Mouse (Mus musculus): ENCODE measurements at regions not wholly inside any gene's neighbourhood (a gene's known extent, or its start where the extent isn't known, plus 50 kb on each side); places are given as distances from the start of the nearest gene placed in this dataset.
"Not testable (repeated sequence)": the region's sequence is repeated elsewhere in the genome, so short reads cannot be mapped to it uniquely, and the experiment has no call there.

DNA sequence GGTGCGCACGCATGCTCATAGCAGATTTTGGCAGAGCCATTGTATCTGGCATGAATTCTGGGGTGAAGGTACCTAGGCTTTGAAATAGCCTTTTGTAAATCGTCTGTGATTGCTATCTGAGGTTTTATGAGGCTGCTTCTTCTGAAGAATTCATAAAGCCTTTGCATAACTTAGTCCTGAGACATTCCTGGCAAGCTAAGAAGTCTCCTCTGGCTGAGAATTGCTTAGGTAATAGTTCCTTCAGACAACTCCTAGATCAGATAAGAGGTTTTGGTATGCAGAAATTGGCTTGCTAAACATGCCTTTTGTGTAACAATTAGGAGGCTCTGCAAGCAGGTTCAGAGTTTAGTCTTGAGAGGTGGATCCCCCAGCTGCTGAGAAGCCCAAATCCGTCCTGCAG lies 82.7 kb downstream of the Pmp22 start:
- DNase-seq (ENCODE audit: low spot score in 2 of 2): no peak

GRCm38 (mm10) chr11:63213043-63213442 lies 84.3 kb downstream of the Pmp22 start:
- DNase-seq (ENCODE audit: low spot score in 2 of 2): peak; percentile 24 to 57

DNA sequence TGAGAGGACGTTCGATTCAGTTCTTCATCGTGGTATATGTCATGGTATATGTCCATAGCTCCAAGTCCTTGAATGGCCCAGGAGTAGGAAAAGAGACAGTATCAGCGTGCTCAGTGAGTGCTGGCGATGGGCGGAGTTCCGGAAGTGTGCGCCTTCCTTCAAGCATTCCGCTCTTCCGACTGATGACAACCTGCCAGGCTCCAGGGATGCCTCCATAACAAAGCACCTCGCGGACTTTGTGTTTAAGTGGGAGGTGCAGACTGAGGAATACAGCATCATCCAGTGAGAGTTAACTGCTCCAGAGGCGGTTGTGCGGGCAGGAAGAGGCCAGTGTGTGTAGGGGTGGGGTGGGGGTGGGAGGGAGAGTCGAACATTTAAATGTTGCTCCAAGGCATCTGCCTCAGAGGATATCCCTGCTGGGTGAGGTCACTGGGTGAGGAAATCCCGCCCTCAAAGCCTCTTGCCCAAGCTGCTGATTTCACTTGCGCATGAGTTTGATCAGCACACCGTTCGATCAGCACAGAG lies 85.2 kb downstream of the Pmp22 start:
- DNase-seq (ENCODE audit: low spot score in 2 of 2): no peak

- no peak for DNase-seq (ENCODE audit: low spot score in 2 of 2)
Observed at GRCm38 (mm10) chr11:63215993-63216392, 87.2 kb downstream of the Pmp22 start.

GRCm38 (mm10) chr11:63217049-63217448 lies 88.3 kb downstream of the Pmp22 start:
- DNase-seq (ENCODE audit: low spot score in 2 of 2): no peak

DNA sequence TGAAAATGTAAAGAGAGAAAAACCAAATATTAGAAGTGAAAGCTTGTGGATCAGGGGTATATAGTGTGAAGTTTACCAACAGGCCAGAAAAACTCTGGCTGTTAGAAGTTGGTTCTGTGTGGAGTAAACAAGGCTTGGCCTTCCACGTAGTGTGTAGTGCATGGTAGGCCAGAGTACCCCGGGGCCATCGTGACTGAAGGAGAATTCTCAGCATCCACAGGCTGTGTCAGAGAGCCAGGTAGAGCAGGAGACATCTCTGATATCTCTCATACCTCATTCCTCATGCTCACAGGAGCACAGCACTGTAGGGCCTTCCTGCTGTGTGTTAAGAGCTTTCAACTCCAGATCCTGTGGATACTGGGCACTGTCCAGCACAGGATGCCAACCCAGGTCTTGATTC lies 97.7 kb downstream of the Pmp22 start:
- no peak for DNase-seq (ENCODE audit: low spot score in 2 of 2)

DNA sequence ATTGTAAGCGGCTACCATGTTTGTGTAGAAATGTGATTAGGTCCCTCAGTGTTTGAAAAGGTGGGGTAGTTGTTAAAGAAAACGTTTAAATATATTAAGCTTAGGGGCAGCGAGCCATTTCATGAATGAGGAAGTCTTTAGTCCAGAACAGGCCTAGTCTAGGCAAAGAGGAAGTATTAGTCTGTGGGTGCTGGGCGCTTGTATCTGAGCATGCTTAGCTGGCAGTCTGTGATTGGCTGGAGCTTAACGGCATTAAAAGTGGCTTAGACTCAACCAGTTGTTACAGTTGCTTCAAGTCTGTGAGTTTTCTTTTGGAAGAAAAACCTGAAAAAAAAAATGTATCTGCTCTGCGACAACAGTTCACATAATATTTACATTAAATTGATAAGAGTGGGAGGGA lies 102.0 kb downstream of the Pmp22 start:
- DNase-seq (ENCODE audit: low spot score in 2 of 2): no peak

DNA sequence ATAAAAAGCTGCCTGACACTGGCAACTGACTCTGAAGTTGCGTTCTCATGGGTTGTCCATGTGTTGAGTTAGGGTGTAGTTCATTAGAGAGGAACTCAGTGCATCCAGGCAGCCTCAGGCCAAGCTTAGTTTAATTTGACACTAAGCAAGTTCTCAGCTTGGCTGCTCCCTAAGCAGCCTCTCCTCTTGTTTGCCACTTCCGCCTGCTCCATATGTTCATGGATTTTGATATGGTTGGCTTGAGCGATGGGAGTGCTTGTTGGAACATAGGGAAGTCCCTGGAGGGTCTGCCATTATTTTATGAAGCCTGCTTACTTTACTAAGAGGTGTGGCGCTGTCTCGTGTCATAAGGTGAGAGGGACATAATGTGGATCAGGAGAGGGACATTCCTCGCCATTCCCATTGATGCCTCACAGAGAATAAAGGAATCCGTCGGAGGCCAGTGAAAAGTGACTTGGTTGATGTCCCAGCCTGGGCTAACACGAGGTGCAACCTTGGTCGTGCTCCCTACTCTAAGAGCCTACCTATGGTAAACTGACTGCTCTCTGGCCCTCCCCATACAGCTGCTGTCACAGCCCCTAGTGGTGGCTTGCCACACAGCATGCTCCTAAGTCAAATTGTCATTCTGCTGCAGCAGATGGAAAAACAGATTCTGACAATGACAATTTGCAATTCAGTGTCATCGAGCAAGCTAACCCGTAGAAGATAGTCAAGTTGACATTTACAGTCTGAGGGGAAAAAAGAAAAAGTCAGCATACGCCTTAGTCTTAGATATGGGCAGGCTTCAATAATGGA lies 104.6 kb downstream of the Pmp22 start:
- no peak for DNase-seq (ENCODE audit: low spot score in 2 of 2)

- DNase-seq (ENCODE audit: low spot score in 2 of 2): no peak
Observed at GRCm38 (mm10) chr11:63234481-63234880, 105.7 kb downstream of the Pmp22 start.

- no peak for DNase-seq (ENCODE audit: low spot score in 2 of 2)
Observed at GRCm38 (mm10) chr11:63238655-63239054, 109.9 kb downstream of the Pmp22 start.

- DNase-seq (ENCODE audit: low spot score in 2 of 2): no peak
Observed at GRCm38 (mm10) chr11:63243906-63244416, 115.2 kb downstream of the Pmp22 start.

DNA sequence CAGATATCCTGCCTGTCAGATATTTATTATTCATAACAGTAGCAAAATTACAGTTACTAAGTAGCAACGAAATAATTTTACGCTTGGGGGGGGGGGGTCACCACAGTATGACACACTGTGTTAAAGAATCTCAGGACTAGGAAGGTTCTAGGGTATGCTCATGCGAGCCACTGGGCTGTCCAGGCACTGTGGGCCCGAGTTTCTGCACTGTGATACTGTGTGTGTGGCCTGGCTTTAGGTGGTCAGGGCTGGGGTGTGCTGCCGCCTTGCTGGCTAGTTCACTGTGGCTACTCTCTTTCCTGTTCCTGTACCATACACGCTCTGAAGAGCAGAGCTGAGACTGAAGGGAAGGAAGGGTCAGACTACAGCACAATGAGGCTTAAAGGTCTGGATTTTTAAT lies 116.3 kb downstream of the Pmp22 start:
- DNase-seq (ENCODE audit: low spot score in 2 of 2): no peak

DNA sequence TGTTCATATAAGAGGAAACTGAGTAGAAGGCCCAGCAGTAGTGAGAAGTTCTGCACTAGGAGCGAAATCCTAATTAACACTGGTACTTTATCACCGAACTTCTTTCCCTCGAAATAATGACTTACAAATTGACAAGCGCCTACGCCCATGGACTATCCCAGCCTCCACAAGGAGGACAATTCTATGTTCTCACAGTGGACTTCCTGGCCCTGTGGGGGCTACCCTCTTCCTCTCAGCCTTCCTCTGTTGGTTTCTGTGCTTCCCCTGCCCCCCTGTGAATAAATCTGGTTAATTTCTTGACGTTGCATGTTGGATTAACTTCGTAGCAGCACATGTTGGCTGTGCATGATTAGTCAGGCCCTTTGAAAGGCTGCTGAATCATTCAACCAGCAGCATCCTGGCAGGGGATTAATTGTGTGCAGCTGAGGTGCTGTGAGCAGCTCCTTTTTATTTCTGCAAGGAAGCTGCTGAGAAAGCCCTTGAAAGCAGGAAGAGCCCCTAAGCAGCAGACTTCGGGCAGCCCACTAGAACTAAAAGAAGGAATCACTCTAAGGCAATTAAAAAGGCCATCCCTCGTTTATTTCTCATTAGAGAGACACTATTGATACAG lies 117.4 kb downstream of the Pmp22 start:
- no peak for DNase-seq (ENCODE audit: low spot score in 2 of 2)

- no peak for DNase-seq (ENCODE audit: low spot score in 2 of 2)
Observed at GRCm38 (mm10) chr11:63252012-63252856, 123.5 kb downstream of the Pmp22 start.

DNA sequence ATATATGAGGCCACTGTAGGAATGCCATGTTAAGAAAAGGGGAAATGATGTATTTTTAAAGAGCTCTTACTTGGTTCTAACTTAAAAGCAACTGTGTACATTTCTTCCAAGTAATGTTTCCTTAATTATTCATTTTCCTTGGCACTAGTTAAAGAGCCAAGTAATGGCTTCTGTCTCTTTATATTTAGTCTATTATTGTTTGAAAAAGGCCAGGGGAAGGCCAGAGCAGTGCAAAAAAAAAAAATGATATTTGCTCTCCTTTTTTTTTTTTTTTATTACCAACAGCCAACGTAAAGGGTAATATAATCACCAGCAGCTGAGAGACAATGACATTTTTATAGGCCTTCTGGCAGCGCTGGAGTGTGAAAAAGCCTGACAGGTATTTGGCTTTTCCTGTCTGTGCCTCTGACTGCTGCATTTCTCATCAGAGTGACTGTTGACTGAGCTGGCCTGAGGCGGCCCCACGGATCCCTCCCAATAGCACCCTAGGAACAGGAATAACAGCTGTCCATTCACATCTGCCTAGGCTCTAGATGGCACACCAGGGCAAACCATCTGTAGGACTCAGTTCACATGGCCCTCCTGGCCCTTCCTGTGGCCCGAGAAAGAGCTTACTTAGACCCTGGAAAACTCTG lies 124.3 kb downstream of the Pmp22 start:
- no peak for DNase-seq (ENCODE audit: low spot score in 2 of 2)

DNA sequence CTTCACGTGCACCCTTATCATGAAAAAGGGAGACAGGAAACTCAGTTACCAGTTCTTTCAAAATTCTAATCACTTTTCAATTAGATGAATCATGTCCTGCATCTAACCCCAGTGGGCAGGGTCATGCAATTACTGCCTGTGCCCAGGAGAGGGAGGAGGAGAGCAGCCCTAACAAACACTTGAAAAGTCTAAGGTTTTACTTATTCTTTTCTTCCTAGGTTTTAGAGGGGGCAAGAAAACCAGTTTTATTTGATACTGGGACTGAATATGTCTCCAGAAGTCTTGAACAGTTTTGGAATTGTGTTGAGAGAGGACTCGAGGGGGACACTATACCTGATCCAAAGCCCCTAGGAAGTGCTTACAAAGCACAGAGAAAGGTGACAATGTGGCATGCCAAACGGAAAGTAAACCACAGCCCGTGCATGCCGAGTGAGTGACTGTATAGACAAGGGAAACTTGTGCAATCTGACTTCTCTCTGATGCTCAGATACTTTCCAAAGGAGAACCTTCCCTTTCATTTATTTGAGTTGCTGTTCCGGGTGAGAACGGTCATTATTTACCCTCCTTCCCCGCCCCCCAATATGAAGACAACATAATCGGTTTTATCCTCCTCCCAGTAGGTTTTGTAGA lies 135.8 kb downstream of the Pmp22 start:
- no peak for DNase-seq (ENCODE audit: low spot score in 2 of 2)

DNA sequence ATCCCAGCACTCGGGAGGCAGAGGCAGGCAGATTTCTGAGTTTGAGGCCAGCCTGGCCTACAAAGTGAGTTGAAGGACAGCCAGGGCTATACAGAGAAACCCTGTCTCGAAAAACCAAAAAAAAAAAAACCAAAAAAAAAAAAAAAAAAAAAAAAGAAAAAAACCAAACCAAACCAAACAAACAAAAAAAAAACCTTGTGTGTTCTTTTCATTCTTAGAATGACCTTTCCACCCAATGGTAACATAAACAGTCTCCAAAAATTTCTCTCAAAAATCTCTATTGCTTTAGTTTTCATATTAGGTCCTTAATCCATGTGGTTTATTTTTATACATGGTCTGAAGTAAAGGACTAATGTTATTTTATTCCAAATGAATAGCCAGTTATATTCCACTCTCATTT lies 137.5 kb downstream of the Pmp22 start:
- DNase-seq (ENCODE audit: low spot score in 2 of 2): not testable (repeated sequence)

- DNase-seq (ENCODE audit: low spot score in 2 of 2): no peak
Observed at GRCm38 (mm10) chr11:63276641-63277040, 147.9 kb downstream of the Pmp22 start.

GRCm38 (mm10) chr11:63281839-63282238 lies 153.1 kb downstream of the Pmp22 start:
- no peak for DNase-seq (ENCODE audit: low spot score in 2 of 2)

GRCm38 (mm10) chr11:63282541-63282940 lies 153.8 kb downstream of the Pmp22 start:
- no peak for DNase-seq (ENCODE audit: low spot score in 2 of 2)

- DNase-seq (ENCODE audit: low spot score in 2 of 2): no peak
Observed at GRCm38 (mm10) chr11:63286026-63286425, 157.2 kb downstream of the Pmp22 start.

Measured in spleen, postnatal 14 days (tissue).